Mouse (Mus musculus): ENCODE results near the gene Lrrc8d.

Gene Lrrc8d

GRCm38 (mm10) chr5:105822521-105823498 is 123.0 kb downstream of the Lrrc8d start:
- DNase-seq, result no peak

GRCm38 (mm10) chr5:105824282-105824681 is 124.5 kb downstream of the Lrrc8d start:
- no peak for DNase-seq

GRCm38 (mm10) chr5:105824827-105825226 is 125.1 kb downstream of the Lrrc8d start:
- DNase-seq, result no peak

- no peak for DNase-seq
Observed at GRCm38 (mm10) chr5:105826916-105827510, 127.2 kb downstream of the Lrrc8d start.

GRCm38 (mm10) chr5:105828050-105828449 is 128.3 kb downstream of the Lrrc8d start:
- DNase-seq, result no peak

- DNase-seq, result no peak
Observed at GRCm38 (mm10) chr5:105829008-105829586, 129.3 kb downstream of the Lrrc8d start.

GRCm38 (mm10) chr5:105832140-105832539 is 132.4 kb downstream of the Lrrc8d start:
- DNase-seq, result no peak

- no peak for DNase-seq
Observed at GRCm38 (mm10) chr5:105833923-105834322, 134.2 kb downstream of the Lrrc8d start.

- DNase-seq, result no peak
Observed at GRCm38 (mm10) chr5:105836006-105836405, 136.2 kb downstream of the Lrrc8d start.

GRCm38 (mm10) chr5:105839740-105840310 is 140.1 kb downstream of the Lrrc8d start:
- no peak for DNase-seq

GRCm38 (mm10) chr5:105844044-105844753 is 144.4 kb downstream of the Lrrc8d start:
- no peak for DNase-seq

GRCm38 (mm10) chr5:105845041-105845440 is 145.3 kb downstream of the Lrrc8d start:
- no peak for DNase-seq

GRCm38 (mm10) chr5:105847726-105848125 is 148.0 kb downstream of the Lrrc8d start:
- no peak for DNase-seq

GRCm38 (mm10) chr5:105849222-105849621 is 149.5 kb downstream of the Lrrc8d start:
- peak in 1 of 2 experiments; percentile 49 for DNase-seq

- no peak for DNase-seq
Observed at GRCm38 (mm10) chr5:105849643-105850042, 149.9 kb downstream of the Lrrc8d start.

GRCm38 (mm10) chr5:105853271-105853670 is 153.5 kb downstream of the Lrrc8d start:
- DNase-seq, result no peak

GRCm38 (mm10) chr5:105857486-105857885 is 157.7 kb downstream of the Lrrc8d start:
- DNase-seq, result no peak

- DNase-seq, result no peak
Observed at GRCm38 (mm10) chr5:105858754-105859694, 159.3 kb downstream of the Lrrc8d start.

GRCm38 (mm10) chr5:105859716-105860460 is 160.1 kb downstream of the Lrrc8d start:
- no peak for DNase-seq

GRCm38 (mm10) chr5:105860461-105860835 is 160.7 kb downstream of the Lrrc8d start:
- DNase-seq, result no peak

- DNase-seq, result no peak
Observed at GRCm38 (mm10) chr5:105861616-105862015, 161.8 kb downstream of the Lrrc8d start.
